Mouse (Mus musculus) mouse trophoblast stem cell (cell line): ENCODE measurements around the gene Angptl4.
"Not testable (repeated sequence)": the region's sequence is repeated elsewhere in the genome, so short reads cannot be mapped to it uniquely, and the experiment has no call there.

Source experiments
- in situ Hi-C, 2 experiments: fragments of 300-500 bp; cut with MseI, MboI; formaldehyde crosslinking; loops; 2 replicates in 1 of 2; 3 replicates in 1 of 2; pipeline ENCODE4 v1.15.1; 2025

The Angptl4 gene

DNA sequence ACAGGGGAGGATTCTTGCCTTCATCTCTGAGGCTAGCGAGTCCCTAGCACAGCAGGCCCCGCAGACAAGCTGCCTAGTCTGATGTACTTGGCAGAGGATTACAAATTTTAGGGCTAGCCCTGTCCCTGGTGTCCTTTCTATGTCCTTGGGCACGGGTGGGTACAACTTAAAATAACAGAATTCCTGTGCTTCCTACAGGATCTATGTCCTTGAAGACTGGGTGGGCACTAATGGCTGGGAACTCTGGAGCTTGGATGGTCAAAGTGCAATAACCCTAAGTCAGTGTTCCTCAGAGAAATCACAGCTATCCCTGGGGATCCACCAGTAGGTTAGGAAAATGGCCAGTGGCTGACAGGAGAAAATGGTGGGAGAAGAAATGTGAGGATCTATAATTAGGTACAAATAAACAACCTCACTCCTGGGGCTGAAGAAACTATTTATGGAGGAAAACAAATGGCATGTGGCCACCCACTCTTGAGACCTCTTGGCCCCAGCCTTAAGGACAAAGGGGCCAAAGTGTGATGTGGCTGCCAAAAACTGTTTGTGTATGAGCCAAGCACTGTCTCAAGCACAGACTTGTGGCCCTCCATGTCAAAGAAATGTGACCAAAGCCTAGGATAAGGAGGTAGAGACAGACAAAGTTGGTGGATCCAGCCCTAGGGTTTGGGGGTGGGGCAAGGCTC, 25.4 kb downstream of the Angptl4 start:
- in situ Hi-C loops = no loop called here

DNA sequence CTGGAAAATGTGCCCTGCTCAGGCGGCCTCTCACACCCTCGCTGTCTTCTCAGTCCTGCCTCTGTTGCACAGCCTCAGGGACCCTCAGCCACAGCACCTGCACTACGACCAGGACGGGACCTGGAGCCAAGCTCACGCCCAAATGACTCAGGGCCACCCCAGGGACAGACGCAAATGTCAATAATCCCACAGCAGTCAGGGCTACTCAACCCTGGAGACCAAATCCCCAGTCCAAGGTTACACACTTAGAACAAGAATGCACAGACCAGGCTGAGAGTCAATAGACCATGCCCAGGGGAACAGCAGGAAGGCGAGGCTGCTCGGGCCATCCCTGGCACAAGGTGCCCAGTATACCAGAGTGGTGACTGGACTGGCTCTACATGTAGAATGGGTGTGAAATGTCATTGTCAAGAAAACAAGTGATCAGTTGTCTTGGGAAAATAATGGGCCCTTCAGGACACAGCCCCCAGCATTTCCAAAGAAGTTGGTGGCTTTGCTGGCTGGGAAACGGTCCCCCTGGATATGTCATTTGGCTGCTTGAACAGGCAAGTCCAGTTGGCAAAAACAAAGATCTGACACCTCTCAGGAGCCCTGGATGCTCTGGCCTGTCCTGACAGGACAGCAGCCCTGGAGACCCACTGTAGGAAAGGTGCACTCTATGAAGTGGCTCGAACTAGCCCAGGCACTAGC, 26.1 kb downstream of the Angptl4 start:
- in situ Hi-C loops = no loop called here

DNA sequence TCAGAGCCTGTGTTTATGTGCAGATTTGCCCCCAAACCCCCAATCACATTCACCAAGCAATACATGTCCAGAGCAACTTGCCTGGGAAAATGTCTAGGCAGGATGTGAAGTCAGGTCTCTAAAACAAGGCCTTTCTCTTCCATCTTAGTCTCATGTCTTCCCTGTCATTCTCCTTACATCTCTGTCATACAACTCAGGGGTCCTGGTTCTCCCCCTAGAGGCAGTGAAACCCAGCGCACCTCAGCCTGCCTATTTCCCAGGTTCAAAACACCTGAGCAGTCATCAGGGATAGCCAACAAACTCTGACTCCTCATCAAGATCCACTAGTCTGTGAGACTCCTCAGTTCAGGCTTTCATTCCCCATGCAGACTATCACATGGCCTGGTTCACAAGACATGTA, 27.0 kb downstream of the Angptl4 start:
- in situ Hi-C loops = no loop called here

DNA sequence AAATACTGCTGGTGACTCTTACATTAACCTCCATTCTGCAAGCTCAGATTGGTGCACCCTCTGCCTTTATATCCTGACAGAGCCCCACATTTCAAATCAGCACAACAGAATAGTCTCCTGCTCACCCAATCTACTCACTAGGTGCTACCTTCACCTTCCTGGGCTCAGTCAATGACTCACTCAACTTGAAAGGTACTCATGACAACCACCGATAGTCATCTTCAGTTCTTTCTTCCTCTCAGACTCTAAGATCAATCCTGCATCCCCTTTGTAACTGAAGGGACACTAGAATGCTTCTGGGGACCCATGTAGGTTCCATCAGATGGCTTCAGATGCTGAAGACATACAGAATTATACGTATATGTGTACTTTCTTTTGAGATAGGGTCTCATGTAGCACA, 29.3 kb downstream of the Angptl4 start:
- in situ Hi-C loops = no loop called here

GRCm38 (mm10) chr17:33751181-33751580, 30.4 kb downstream of the Angptl4 start:
- in situ Hi-C loops = no loop called here

- in situ Hi-C loops = no loop called here
Measured at GRCm38 (mm10) chr17:33749451-33749850, 32.2 kb downstream of the Angptl4 start.

DNA sequence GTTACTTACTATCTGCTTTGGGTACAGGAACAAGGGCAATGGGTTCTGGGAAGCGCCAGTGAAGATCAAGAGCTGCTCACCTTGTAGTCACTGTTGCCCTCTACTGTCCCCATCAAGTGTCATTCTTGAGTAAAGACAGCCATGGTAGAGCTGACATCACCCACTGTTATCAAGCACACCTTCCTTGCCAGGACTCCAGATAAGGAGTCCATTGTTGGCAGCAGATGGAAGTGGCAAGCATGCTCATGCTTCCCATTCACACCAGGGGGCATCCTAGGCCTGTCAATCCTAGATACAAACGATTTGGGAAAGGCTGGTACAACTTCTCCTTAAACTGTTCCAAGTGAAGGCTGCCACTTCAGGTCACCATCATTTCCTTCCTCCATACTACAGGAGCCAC, 35.6 kb downstream of the Angptl4 start:
- in situ Hi-C loops = no loop called here

DNA sequence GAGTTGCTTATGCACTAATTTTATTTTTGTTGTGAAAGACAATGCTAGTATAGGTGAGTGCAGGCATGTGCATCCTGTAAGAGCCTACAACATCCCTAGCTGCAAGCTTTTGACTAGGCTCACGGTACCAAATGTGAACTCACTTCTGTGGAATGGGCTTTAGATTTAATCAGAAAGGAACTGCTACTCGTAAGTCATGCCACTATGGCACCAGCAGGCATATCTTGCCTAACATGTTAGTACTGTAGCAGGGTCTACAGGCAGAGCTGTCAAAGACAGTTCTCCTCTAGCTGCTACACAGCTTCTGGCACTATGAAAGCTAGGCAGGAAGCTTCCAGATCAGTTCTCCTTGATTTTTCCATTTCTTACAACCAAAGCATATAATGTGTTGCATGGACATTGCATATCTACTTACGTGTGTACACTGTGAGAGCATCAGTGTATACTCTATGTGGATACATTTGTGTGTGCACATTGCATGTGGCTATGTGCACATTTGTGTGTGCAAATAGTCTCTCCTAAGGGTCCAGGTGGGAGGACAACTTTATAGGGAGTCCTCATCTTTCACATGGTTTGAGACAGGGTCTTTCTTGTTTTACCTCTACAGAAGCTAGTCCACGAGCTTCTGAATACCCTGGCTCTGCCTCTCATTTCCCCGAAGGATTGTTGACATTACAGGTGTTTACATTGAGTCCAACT, 36.8 kb downstream of the Angptl4 start:
- in situ Hi-C loops = no loop called here

GRCm38 (mm10) chr17:33742420-33742819, 39.2 kb downstream of the Angptl4 start:
- in situ Hi-C loops = no loop called here

- in situ Hi-C loops = not testable (repeated sequence)
Measured at GRCm38 (mm10) chr17:33733526-33733925, 48.1 kb downstream of the Angptl4 start.

- in situ Hi-C loops = not testable (repeated sequence)
Measured at GRCm38 (mm10) chr17:33732556-33733083, 49.0 kb downstream of the Angptl4 start.

- in situ Hi-C loops = no loop called here
Measured at GRCm38 (mm10) chr17:33729215-33729614, 52.4 kb downstream of the Angptl4 start.

DNA sequence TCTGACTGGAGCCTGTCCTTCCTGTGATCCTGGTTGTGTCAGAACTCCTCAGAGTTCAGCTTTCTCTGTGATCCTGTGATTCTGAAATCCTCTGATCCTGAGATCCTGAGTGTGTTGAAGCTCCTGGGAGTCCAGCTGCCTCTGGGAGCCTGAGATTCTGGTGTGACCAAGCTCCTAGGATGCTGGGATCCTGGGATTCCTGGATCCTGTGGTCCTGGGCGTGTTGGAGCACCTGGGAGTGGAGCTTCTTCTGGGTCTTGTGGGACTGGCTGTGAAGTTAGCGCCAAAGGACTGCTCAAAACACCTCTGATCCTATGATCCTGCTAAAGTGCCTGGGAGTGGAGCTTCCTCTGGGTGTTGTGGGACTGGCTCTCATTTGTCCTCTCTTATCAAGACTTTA, 53.2 kb downstream of the Angptl4 start:
- in situ Hi-C loops = no loop called here
